Comparison of ENCODE assay signal across 9 mouse cellular contexts in the genomic region with DNA sequence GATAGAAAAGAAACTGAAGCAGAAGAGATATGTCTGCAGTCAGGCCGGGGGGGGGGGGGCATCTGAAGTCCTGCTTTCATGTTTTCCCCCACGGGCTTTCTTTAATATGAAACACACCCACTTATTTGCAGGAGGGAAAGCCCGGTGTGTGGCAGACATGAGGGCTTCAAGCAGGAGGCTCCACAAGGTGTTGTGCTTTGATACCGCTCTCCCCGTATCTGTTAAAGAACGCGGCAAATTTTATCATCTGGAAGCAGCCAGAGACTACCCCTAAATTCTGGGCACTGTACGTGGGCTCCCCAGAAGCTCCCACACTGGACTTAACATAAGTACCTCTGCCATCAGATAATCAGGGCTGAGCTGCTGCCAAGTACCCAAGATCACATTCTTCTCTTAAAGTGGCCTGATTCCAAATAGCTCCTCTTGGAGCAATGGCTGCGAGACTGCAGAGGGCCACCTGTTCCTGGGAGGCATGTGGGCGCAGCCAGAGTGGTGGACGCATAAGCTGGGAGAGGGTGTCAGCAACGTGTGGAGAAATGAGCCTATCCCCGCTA. TPM values are rescaled to one million over a fixed set of nuclear protein-coding genes. Genes with fewer than 3 reads are reported as not detected.
DNase-seq lines count a peak whose midpoint lies in the region; ATAC-seq lines count a peak whose summit lies in the region.
"Had no signal": no experiment of that assay in that cellular context is flagged by ENCODE, and none has a peak within 500 bp of the region (broad histone marks: within the 10 kb centered on the region; RNA-seq: fewer than 3 reads in every experiment).

No protein-coding gene starts in this region.

- H3K27me3 ChIP-seq in heart, embryonic 12.5 days (replicated peaks) = no peaks in the 10 kb centered on the region
- H3K27me3 ChIP-seq in forebrain, embryonic 15.5 days = no peaks in the 10 kb centered on the region

- H3K4me2 ChIP-seq in heart, embryonic 12.5 days = peak overlapping the region; percentile 27
- no peak overlapping the region for H3K4me2 ChIP-seq in forebrain, embryonic 15.5 days (replicated peaks)

- no peak overlapping the region for H3K9ac ChIP-seq in heart, embryonic 12.5 days
- no peak overlapping the region for H3K9ac ChIP-seq in forebrain, embryonic 15.5 days (replicated peaks)

- H3K36me3 ChIP-seq in heart, embryonic 12.5 days = no peaks in the 10 kb centered on the region
- H3K36me3 ChIP-seq in forebrain, embryonic 15.5 days = no peaks in the 10 kb centered on the region

- ATAC-seq in heart, embryonic 12.5 days (ENCODE audit: insufficient number of reproducible peaks, low FRiP score) = peak; percentile 71
- ATAC-seq in forebrain, embryonic 15.5 days (replicated peaks) = no peak

- DNase-seq in heart, postnatal 14 days = no peak
- DNase-seq in right cerebral cortex, adult 18-20 months = peak; percentile 57
- DNase-seq in right cerebral cortex, postnatal 14 days = no peak
- peak; percentile 39 to 49 for DNase-seq in left cerebral cortex, postnatal 36 days (ENCODE audit: low spot score in 2 of 2)
- peak; percentile 60 for DNase-seq in telencephalon, adult 2 months (ENCODE audit: low read depth, low spot score)
- no peak for DNase-seq in kidney, postnatal 25 days
- DNase-seq: midbrain, embryonic 14.5 days had no signal

- intact Hi-C loops in heart, postnatal 14 days (cut with DNase I) = loop anchor here (5.0 kb wide), 1 partner anchor 42 kb away; the partner anchor contains the start of gene Sptb
- intact Hi-C loops in left cerebral cortex, postnatal 36 days (cut with DNase I) = no loop called here

- H3K4me1 ChIP-seq in heart, embryonic 12.5 days (replicated peaks) = peaks cover 63% of the 10 kb centered on the region
- no peaks in the 10 kb centered on the region for H3K4me1 ChIP-seq in forebrain, embryonic 15.5 days

- H3K9me3 ChIP-seq in heart, embryonic 12.5 days (replicated peaks) = no peaks in the 10 kb centered on the region
- no peaks in the 10 kb centered on the region for H3K9me3 ChIP-seq in forebrain, embryonic 15.5 days

- 51% methylated on average over 13 of the region's 13 CpGs for WGBS in heart, embryonic 12.5 days
- WGBS in forebrain, embryonic 15.5 days = 70% methylated on average over 13 of the region's 13 CpGs

- H3K4me3 ChIP-seq in heart, embryonic 12.5 days = no peak overlapping the region
- no peak overlapping the region for H3K4me3 ChIP-seq in forebrain, embryonic 15.5 days

- H3K27ac ChIP-seq in heart, embryonic 12.5 days (ENCODE audit: poor library complexity, severe bottlenecking) = peak overlapping the region; percentile 46
- H3K27ac ChIP-seq in forebrain, embryonic 15.5 days (replicated peaks) = no peak overlapping the region

RNA-seq across cellular contexts. Expression of gene Sptb, which starts 39.7 kb away (rescaled TPM):
- polyA plus RNA-seq in heart, embryonic 12.5 days (2016; fragmentation: Nextera tagmentation; extraction: Ambion mirVana) = 13.4 and 13.5 TPM in 2 replicates
- 10 to 100 TPM; 67.8 to 70.3 TPM for total RNA-seq in heart, postnatal 14 days (2021)
- total RNA-seq in left cerebral cortex, postnatal 36 days (2021) = 10 to 100 TPM; 81.7 to 90.4 TPM
- polyA plus RNA-seq in forebrain, embryonic 15.5 days (2015; fragmentation: Nextera tagmentation; extraction: Ambion mirVana) = 1.1 and 1.2 TPM in 2 replicates

Comparison
In these comparisons a context has a peak if more than half of its experiments do, and no peak if none do; other contexts are left out.
1. DNase-seq: peak in right cerebral cortex, adult 18-20 months (single experiment), left cerebral cortex, postnatal 36 days (2 of 2) and telencephalon, adult 2 months (single experiment); none in heart, postnatal 14 days (0 of 2), right cerebral cortex, postnatal 14 days (single experiment) and kidney, postnatal 25 days (0 of 2).